In the genomic region with DNA sequence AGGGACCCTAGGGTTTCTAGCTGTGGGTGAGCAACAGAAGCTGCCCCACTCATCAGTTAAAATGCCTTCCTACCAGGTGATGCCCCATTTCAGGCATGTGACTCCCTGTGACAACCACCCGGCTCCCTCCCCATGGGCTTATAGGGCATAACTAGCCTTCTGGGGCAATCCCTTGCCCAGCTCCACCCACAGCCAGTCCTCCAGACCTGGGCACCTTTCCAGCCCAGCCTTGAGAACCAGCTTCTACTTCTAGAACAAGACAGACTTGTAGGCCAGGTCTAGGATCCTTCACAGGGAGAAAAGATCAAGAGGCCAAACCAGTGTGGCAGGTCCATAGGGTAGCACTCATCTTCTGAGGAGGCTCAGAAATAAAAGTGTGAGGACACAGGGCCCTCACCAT, we compare ENCODE assay signal across 12 mouse cellular contexts. TPM values are rescaled to one million over a fixed set of nuclear protein-coding genes. Genes with fewer than 3 reads are reported as not detected.
DNase-seq lines count a peak whose midpoint lies in the region; ATAC-seq and TF ChIP-seq lines count a peak whose summit lies in the region.
"Had no signal": no experiment of that assay in that cellular context is flagged by ENCODE, and none has a peak within 500 bp of the region (broad histone marks: within the 10 kb centered on the region; RNA-seq: fewer than 3 reads in every experiment).

No protein-coding gene starts in this region.

- no peaks in the 10 kb centered on the region for H3K9me3 ChIP-seq in heart, embryonic 10.5 days
- no peaks in the 10 kb centered on the region for H3K9me3 ChIP-seq in hindbrain, embryonic 16.5 days (ENCODE audit: control insufficient read depth, low read length)

- H3K36me3 ChIP-seq in heart, embryonic 10.5 days: no peaks in the 10 kb centered on the region
- H3K36me3 ChIP-seq in small intestine, adult 2 months (ENCODE audit: control insufficient read depth, insufficient read depth, low read length): peaks cover 61% of the 10 kb centered on the region
- peaks cover 3% of the 10 kb centered on the region; the same call in 1 of the 2 replicates for H3K36me3 ChIP-seq in hindbrain, embryonic 16.5 days (ENCODE audit: control insufficient read depth, insufficient read depth, low read length)

- intact Hi-C loops in heart, postnatal 14 days (cut with DNase I): no loop called here

- H3K27me3 ChIP-seq in heart, embryonic 10.5 days (ENCODE audit: insufficient read depth, poor library complexity, severe bottlenecking): 0 out of 2 replicates have a peak, but pooled peaks cover 4% of the 10 kb centered on the region
- no peaks in the 10 kb centered on the region for H3K27me3 ChIP-seq in small intestine, adult 2 months (ENCODE audit: control insufficient read depth, insufficient read depth, low read length)
- no peaks in the 10 kb centered on the region for H3K27me3 ChIP-seq in hindbrain, embryonic 16.5 days (replicated peaks; ENCODE audit: control insufficient read depth, insufficient read depth, low read length)

- ATAC-seq in hindbrain, embryonic 16.5 days: no peak

- H3K27ac ChIP-seq in heart, embryonic 10.5 days: peak overlapping the region; percentile 73
- H3K27ac ChIP-seq in small intestine, adult 2 months (ENCODE audit: insufficient read depth, low read depth, low read length): peak overlapping the region; percentile 48
- H3K27ac ChIP-seq in hindbrain, embryonic 16.5 days (ENCODE audit: low read depth, low read length): no peak overlapping the region

- no peak for DNase-seq in heart, embryonic 10.5 days (ENCODE audit: low spot score)
- DNase-seq in heart, postnatal 14 days: no peak
- DNase-seq in urinary bladder, postnatal 14 days (ENCODE audit: low spot score): peak; percentile 78
- no peak for DNase-seq in urinary bladder, postnatal 10 days (ENCODE audit: low spot score)
- peak; percentile 87 to 89 for DNase-seq in kidney, postnatal 36 days
- no peak for DNase-seq in right cerebral cortex, postnatal 25 days
- DNase-seq: cerebellum, adult 11 months; thymus, postnatal 36 days had no signal

- no peak overlapping the region for H3K9ac ChIP-seq in hindbrain, embryonic 16.5 days (ENCODE audit: low read depth, low read length)

- WGBS in heart, embryonic 10.5 days: 94% methylated on average over 1 of the region's 1 CpGs
- 23% methylated on average over 1 of the region's 1 CpGs for WGBS in small intestine, adult 2 months
- 92% methylated on average over 1 of the region's 1 CpGs for WGBS in hindbrain, embryonic 16.5 days

- no peak overlapping the region for H3K4me2 ChIP-seq in hindbrain, embryonic 16.5 days (ENCODE audit: low read length)

- no peak overlapping the region for H3K4me3 ChIP-seq in heart, embryonic 10.5 days
- no peak overlapping the region for H3K4me3 ChIP-seq in small intestine, adult 2 months (ENCODE audit: low read depth, low read length)
- H3K4me3 ChIP-seq in hindbrain, embryonic 16.5 days (ENCODE audit: low read length): no peak overlapping the region
- H3K4me3 ChIP-seq: erythroblast, embryonic 14.5 days had no signal

- no peak for TF ChIP-seq CTCF in small intestine, adult 2 months (IDR thresholded peaks at IDR 0.05; ENCODE audit: extremely low read depth, insufficient read length, insufficient replicate concordance, low read depth, low read length)

- TF ChIP-seq POLR2A in small intestine, adult 2 months (IDR thresholded peaks at IDR 0.05; ENCODE audit: low read depth, low read length): no peak

- peaks cover 50% of the 10 kb centered on the region for H3K4me1 ChIP-seq in heart, embryonic 10.5 days
- peaks cover 50% of the 10 kb centered on the region for H3K4me1 ChIP-seq in small intestine, adult 2 months (ENCODE audit: control insufficient read depth, insufficient read depth, insufficient read length, low read length)
- H3K4me1 ChIP-seq in hindbrain, embryonic 16.5 days (ENCODE audit: control insufficient read depth, insufficient read depth, low read depth, low read length): peaks cover 3% of the 10 kb centered on the region; the same call in 1 of the 2 replicates

RNA-seq across cellular contexts. Expression of gene 2200002D01Rik, which starts 9.1 kb away (rescaled TPM):
- 8.2 and 9.7 TPM in 2 replicates for polyA plus RNA-seq in heart, embryonic 10.5 days (2016; fragmentation: Nextera tagmentation; extraction: Ambion mirVana)
- 1 to 10 TPM; 2.0 to 2.2 TPM for total RNA-seq in heart, postnatal 14 days (2021)
- polyA plus RNA-seq in small intestine, adult 2 months (2012; rRNA removed): 287 and 852 TPM in 2 replicates
- polyA plus RNA-seq in hindbrain, embryonic 16.5 days (2015; fragmentation: Nextera tagmentation; extraction: Ambion mirVana): 1.2 and 1.9 TPM in 2 replicates
- total RNA-seq: layer of hippocampus, postnatal 14 days had no signal
- polyA plus RNA-seq: erythroblast, embryonic 14.5 days had no signal

RNA-seq across cellular contexts. Expression of gene Yif1b, which starts 19.2 kb away (rescaled TPM):
- polyA plus RNA-seq in heart, embryonic 10.5 days (2016; fragmentation: Nextera tagmentation; extraction: Ambion mirVana): 126 and 131 TPM in 2 replicates
- total RNA-seq in heart, postnatal 14 days (2021): 10 to 100 TPM; 62.0 to 68.3 TPM
- polyA plus RNA-seq in small intestine, adult 2 months (2012; rRNA removed): 41.8 and 49.8 TPM in 2 replicates
- 109 and 114 TPM in 2 replicates for polyA plus RNA-seq in hindbrain, embryonic 16.5 days (2015; fragmentation: Nextera tagmentation; extraction: Ambion mirVana)

RNA-seq across cellular contexts. Expression of gene Spint2, which starts 24.3 kb away (rescaled TPM):
- 32.4 and 63.4 TPM in 2 replicates for polyA plus RNA-seq in heart, embryonic 10.5 days (2016; fragmentation: Nextera tagmentation; extraction: Ambion mirVana)
- total RNA-seq in heart, postnatal 14 days (2021): 10 to 100 TPM; 39.2 to 42.9 TPM
- 663 and 1,754 TPM in 2 replicates for polyA plus RNA-seq in small intestine, adult 2 months (2012; rRNA removed)
- polyA plus RNA-seq in hindbrain, embryonic 16.5 days (2015; fragmentation: Nextera tagmentation; extraction: Ambion mirVana): 85.4 and 91.2 TPM in 2 replicates

RNA-seq across cellular contexts. Expression of gene Kcnk6, which starts 25.1 kb away (rescaled TPM):
- 1.7 and 2.4 TPM in 2 replicates for polyA plus RNA-seq in heart, embryonic 10.5 days (2016; fragmentation: Nextera tagmentation; extraction: Ambion mirVana)
- total RNA-seq in heart, postnatal 14 days (2021): 1 to 10 TPM; 3.8 to 4.4 TPM
- 23.4 and 42.4 TPM in 2 replicates for polyA plus RNA-seq in small intestine, adult 2 months (2012; rRNA removed)
- 1.0 and 1.4 TPM in 2 replicates for polyA plus RNA-seq in hindbrain, embryonic 16.5 days (2015; fragmentation: Nextera tagmentation; extraction: Ambion mirVana)
- polyA plus RNA-seq: erythroblast, embryonic 14.5 days had no signal

RNA-seq across cellular contexts. Expression of gene Ppp1r14a, which starts 31.7 kb away (rescaled TPM):
- polyA plus RNA-seq in heart, embryonic 10.5 days (2016; fragmentation: Nextera tagmentation; extraction: Ambion mirVana): 6.4 and 13.8 TPM in 2 replicates
- 10 to 100 TPM; 13.2 to 15.4 TPM for total RNA-seq in heart, postnatal 14 days (2021)
- polyA plus RNA-seq in small intestine, adult 2 months (2012; rRNA removed): 34.1 and 57.4 TPM in 2 replicates
- 2.8 and 2.9 TPM in 2 replicates for polyA plus RNA-seq in hindbrain, embryonic 16.5 days (2015; fragmentation: Nextera tagmentation; extraction: Ambion mirVana)

Comparison
In these comparisons a context has a peak if more than half of its experiments do, and no peak if none do; other contexts are left out.
1. DNase-seq: peak in urinary bladder, postnatal 14 days (single experiment) and kidney, postnatal 36 days (2 of 2); none in heart, embryonic 10.5 days (single experiment), heart, postnatal 14 days (0 of 2), urinary bladder, postnatal 10 days (single experiment) and right cerebral cortex, postnatal 25 days (single experiment).
2. RNA of gene 2200002D01Rik, which starts 9.1 kb away (polyA plus RNA-seq): 287 to 852 TPM in small intestine, adult 2 months; 8.2 to 9.7 TPM in heart, embryonic 10.5 days and 1.2 to 1.9 TPM in hindbrain, embryonic 16.5 days; every median in the first group is over 10 times any median in the second.